Mouse (Mus musculus) embryo, embryonic 9.5 days (tissue): ENCODE measurements at regions not wholly inside any gene's neighbourhood (a gene's known extent, or its start where the extent isn't known, plus 50 kb on each side); places are given as distances from the start of the nearest gene placed in this dataset.
"Not testable (repeated sequence)": the region's sequence is repeated elsewhere in the genome, so short reads cannot be mapped to it uniquely, and the experiment has no call there.

Experiments used
- DNase-seq: peaks from one replicate; pipeline ENCODE4 v3.0.0-alpha.2; 2017; ENCODE audit errors: extremely low spot score

DNA sequence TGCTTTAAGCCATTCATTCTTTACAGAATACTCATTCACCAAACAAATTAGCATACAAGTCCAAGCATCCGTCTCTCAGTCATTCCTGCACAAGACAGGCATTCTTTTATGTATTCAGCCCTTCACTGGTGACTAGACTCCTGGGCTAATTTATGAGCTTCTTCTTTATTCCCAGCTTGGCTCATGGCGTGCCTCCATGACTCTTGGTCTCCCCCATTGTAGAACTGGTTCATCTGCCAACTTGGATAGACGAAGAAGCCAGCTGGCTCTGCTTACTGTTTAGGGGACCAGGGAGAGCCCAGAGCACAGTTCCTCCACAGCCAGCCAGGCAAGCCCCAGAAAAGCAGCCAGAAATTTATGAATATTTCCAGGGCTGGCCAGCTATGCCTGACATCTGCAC is 421.2 kb upstream of the N6amt1 start:
- DNase-seq = no peak

DNA sequence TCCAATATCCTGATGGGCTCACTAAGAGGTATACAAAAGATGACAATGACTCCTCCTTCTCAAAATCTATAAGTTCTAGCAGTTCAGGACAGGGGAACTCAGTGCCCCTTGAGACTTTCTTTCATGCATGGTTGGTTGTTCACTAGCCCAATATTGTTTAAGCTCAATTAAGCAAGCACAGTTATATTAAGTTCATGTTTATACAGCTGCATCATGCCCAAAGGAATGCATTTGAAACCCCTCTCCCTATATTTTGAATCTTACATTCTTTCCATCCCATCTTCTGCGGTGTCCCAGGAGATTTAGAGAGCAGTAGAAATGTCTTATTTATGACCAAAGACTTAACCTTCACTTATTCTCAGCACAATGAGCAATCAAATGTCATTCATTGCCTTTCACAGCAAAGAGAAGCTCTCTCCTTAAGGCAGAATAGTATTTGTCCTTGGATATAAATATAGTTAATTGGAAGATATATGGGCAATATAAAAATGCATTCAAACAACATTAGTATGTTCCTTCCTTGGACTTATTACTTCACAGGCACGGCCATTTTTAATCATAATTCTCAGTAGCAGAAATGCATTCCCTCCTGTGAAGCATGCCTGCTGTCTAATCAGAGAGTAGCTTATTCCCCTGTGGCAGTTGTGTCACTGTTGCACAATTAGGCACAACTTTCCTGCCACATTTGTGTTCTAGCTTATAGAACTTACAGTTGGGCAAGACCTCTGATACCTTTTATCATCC is 455.8 kb upstream of the N6amt1 start:
- no peak for DNase-seq

DNA sequence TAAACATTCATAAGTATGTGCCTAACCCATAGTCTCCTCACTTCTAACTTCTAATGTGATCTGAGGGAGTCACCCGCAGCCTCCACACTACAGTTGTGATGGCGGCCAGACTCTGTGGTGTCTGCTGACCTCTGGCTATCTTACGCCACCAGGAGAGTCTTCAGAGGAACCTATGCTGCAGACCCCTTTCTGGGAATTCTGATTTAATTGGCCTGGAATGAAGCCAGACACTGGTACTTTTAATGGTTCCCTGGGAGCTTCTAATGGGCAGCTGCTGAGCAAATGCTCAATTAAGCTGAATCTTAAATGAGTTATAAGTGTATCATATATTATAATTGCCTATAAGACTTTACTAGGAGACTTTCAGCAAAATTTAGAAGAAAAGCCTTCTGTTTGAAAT is 459.0 kb upstream of the N6amt1 start:
- DNase-seq = no peak

GRCm38 (mm10) chr16:86894333-86894732 is 459.7 kb upstream of the N6amt1 start:
- no peak for DNase-seq

DNA sequence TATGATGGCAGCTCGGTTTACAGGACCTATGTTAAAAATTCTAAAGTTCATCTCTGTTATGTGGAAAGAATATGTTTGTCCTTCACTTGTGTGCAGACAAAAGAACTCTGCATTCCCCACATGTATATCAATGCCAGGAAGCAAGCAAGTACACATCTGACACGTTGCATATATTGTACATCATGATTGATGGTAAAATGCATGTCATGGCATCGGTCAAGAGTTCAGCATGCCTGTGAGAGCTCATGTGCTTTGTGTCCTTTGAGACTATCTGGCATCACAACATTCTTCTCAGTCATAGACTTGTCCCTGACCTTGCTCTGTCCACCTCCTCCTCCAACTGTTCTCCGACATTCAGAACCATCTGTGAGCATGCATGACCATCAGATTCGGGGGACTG is 465.6 kb upstream of the N6amt1 start:
- DNase-seq = no peak

GRCm38 (mm10) chr16:86887605-86888004 is 466.4 kb upstream of the N6amt1 start:
- no peak for DNase-seq

DNA sequence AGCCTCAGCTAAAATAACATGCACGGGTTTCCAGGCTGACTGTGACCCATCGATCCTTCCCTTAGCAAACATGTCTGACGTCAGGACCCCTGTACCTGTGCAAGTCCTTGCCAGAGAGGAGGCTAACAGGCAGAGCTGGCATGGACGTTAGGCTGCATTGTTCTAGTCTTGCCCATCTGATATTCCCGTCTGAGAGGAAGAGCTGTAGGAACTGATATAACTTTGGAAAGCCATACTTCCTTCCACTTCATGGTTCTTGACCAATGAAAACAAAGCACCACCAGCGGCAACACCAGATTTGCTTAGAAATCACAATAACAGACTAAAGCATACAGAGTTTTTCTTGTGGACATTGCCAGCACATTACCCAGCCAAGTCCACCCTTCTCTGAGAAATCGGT is 470.1 kb upstream of the N6amt1 start:
- no peak for DNase-seq

DNA sequence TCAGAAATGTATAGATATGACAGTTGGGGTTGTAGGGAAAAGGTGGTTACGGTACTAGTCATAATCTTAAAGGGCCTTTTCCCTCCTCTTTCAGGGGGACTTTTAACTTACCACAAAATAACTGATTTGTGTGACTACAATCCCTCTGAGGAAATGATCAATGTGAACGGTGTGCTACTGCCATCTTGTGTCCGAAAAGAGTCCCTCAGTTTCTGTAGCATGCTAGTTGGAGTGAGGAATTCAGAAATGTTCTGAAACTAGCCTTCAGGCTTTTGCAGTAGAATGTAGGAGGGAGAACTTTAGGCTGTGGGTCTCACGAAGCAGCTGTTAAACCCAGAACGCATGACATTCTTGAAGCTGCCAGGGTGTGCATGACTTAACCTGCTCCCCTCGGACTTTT is 471.5 kb upstream of the N6amt1 start:
- peak; percentile 72 for DNase-seq

DNA sequence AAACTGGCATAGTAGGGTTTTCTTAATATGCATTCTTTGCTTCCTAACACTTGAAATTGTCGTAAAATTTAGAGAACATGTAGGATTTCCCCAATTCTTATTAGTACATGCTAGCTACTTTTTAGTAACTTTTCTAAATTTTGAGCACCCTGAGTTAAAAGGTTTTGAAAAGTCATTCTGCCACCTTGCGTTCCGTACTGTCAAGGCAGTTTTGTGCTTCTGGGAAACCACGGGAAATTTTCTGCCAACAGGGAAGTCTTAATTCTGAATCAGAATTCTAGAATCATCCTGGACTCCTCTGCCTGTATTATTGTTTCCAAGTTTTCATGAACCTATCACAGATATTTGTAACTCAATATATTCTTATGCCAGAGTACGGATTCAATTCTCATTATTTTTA is 472.4 kb upstream of the N6amt1 start:
- DNase-seq = no peak

DNA sequence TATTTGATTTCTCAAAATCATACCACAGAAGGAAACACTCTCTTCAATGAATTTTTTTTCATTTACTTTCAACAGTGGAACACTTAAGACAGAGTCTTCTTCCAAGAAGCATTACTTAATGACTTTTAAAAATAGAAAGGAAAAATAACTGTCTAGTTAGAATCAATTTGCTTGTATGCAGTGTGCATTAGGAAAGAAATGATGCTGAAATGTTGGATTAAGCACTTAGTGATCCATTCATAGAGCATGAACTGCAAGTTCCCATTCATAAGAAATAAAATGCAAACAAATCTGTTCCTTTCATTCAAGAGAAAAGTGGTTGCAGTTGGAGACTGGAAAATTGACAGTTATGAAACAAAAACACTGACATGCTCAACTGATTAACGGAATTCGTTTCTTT is 493.2 kb upstream of the N6amt1 start:
- no peak for DNase-seq

DNA sequence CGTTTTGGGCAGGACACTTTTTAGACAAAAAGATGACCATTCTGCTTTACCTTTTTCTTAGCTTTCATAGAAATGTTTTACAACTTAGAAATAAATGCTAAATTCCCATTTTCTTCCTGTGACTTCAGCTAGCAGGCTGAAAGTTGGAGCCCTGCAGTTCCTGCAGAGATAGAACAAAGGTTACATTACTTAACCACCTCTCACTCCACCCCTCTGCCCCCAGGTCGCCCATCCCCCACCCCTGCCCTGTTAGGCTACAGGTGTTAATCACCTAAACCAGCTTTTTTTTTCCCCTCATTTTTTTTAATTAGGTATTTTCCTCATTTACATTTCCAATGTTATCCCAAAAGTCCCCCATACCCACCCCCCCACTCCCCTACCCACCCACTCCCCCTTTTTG is 498.1 kb upstream of the N6amt1 start:
- no peak for DNase-seq

- DNase-seq = no peak
Observed at GRCm38 (mm10) chr16:86855312-86855711, 498.7 kb upstream of the N6amt1 start.

DNA sequence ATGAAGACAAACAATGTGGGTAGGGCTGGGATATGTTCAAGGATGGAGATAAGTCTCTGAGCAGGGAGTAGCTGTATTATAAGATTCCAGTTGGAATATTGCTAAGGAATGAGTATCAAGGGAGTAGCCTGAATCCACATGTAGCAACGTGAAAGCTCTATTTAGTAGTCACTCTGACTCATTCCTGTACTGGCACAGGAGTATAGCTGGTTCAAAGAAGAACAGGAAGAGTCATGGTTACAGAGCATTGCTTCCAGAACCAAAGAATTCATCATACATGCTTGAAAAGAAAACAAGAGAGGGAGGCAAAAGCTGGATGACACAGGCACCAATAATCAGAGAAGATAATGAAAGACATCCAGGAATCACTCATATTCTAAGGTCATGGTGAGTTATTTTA is 500.6 kb upstream of the N6amt1 start:
- no peak for DNase-seq

GRCm38 (mm10) chr16:86838457-86839337 is 515.3 kb upstream of the N6amt1 start:
- peak; percentile 35 for DNase-seq

- DNase-seq = no peak
Observed at GRCm38 (mm10) chr16:86827645-86828044, 526.3 kb upstream of the N6amt1 start.

DNA sequence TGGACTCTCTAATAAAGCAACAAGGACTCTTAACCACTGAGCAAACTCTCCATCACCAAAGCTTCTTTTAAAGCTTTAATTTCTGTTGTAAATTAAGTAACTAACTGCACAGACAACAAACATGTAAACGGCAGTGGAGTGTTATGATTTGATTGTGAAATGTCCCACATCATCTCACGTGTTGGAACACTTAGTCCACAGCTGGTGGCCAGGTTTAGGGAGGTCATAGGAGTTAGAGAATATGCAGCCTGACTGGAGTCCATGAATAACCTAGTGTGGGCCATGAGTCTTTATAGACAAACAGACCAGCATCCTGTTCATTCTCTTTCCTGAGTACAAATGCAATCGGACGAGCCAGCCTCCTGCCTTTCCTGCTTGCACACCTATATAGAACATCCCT is 527.3 kb upstream of the N6amt1 start:
- DNase-seq = no peak

- DNase-seq = no peak
Observed at GRCm38 (mm10) chr16:86823496-86823895, 530.5 kb upstream of the N6amt1 start.

GRCm38 (mm10) chr16:86821586-86821985 is 532.4 kb upstream of the N6amt1 start:
- no peak for DNase-seq

- not testable (repeated sequence) for DNase-seq
Observed at GRCm38 (mm10) chr16:86818639-86819038, 535.3 kb upstream of the N6amt1 start.

DNA sequence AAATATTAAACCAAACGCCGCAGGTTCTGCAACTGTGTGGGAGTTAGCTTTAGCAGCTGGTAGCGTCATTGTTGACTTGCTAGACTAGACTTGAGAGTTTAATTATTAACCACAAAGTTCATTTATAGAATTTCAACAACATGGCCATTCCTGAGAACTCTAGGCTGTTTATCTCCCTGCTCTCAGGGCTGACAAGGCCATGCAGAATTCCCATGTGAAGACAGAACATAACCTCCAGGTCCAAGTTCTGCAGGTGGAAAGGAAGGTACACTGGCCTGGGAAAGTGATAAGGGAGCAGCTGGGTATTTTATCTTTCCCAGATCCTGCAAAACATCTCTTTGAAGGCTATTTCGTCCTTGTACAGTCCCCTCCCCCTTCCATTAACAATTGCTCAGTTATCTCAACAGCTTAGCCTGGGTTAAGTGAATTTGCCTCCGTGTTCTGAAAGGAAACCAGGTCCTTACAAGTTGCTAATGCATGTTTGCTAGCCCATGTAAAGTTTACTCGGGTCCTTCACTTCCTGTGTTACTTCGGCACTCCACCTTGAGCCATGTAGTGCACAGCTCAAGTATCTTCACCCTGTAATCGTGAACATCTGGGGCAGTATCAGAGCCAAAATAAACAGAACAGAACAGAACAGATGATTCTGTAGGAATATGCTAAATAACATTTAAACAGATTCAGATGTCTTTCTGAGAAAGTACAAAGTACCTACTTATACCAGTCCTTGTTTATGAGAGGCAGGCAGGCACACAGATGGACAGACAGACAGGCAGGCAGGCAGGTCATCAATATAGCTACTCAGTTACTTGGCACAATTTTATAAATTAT is 537.0 kb upstream of the N6amt1 start:
- peak; percentile 9 for DNase-seq

DNA sequence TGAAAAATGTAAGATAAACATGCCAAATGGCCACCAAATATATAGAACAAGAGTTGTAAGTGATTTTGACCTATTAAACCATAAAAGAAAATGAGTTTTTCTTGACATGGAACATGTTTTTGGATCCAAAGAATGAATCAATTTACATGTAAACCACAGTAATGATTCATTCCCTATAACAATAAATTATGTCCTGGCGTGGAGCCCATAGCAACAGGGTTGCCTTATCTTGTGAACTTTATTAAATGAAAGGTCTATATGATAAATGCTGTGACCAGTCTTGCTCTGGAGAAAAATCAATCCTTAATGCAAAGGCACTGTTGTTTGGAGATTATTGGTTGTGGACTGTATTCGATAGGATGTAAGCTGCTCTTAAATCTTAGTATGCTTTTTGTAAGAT is 538.0 kb upstream of the N6amt1 start:
- DNase-seq = no peak

DNA sequence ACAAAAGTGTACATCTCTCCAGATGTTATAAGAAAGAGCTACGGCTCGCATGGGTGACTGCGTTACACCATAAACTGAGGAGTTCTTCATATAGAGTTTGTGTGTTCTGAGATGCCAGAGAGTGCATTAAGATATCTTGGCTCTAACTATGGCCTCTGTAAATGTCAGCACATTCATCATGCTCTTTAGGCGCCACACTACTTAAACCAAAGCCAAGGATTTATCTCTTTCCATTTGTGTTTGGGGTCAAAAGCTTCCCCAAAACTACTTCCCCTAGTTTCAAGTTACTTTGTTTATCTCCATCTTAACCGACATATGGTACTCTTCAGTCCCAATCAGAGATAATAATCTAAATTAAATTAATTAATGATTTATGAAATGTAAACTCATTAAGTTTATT is 541.3 kb upstream of the N6amt1 start:
- no peak for DNase-seq
